Mouse (Mus musculus) adrenal gland (tissue): ENCODE data around the gene Tceal1.

Source experiments
- intact Hi-C: fragments of 180-260 bp; cut with DNase I; formaldehyde crosslinking; loops from one replicate; pipeline ENCODE4 v1.15.1; 2025

Gene Tceal1

DNA sequence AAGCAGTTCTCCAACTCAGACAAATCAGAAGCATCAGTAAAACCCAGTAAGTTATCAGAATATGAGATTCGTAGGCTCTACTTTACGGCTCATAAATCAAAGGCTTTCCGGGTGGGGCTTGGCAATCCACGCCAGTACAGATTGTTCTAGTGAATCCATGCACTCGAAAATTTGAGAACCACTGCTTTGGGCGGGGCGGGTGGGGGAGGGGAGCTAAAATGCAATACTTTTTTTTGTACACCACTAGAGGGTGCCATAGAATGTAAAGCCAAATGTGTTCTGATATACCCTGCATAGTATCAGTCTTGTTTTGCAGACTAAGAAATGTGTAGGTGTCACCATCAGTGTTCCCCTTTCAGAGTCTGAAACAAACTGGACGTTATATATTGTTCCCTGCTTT, 36.9 kb downstream of the Tceal1 start:
- intact Hi-C loops, result loop anchor here (5.0 kb wide), 1 partner anchor 273 kb away; no protein-coding TSS in a partner anchor

DNA sequence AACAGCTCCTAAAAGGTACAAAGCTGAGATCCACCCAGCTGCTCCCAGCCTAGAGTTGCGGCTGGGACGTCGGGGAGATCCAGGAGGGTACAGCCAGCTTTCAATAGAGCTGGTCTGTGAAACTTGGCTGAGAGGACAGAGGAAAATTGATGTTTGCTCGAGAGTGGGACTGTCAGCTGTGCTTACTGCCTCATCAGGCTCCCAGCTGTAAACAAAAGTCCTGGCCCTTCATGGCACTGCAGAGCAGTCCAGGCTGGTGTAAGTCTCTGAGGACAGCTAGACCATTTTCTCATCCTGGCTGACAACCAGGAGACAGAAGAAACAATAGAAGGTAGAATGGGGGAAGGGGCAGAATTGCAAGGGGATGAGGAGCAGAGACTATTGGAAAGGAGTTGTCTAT, 41.5 kb downstream of the Tceal1 start:
- intact Hi-C loops, result no loop called here

DNA sequence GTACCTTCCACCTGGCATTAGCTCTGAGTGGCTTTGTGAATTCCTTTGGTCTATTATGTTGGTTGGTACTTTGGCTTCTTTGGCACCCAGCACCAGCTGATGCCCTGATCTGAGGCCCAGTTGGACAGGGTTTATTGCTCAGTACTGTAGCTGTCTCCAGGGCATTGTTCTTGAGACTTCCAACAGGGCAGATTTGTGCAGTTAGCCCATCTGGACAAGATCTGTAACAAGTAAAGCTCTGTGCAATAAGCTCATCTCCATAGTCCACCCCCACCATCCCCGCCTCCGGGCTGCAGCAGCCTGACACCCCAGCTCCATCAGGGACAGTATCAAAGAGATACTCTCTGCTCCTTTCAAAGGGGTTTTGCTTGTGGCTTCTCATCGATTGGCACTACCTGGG, 47.7 kb downstream of the Tceal1 start:
- intact Hi-C loops, result no loop called here
